Comparison of ENCODE assay signal across 10 mouse cellular contexts in the genomic region with DNA sequence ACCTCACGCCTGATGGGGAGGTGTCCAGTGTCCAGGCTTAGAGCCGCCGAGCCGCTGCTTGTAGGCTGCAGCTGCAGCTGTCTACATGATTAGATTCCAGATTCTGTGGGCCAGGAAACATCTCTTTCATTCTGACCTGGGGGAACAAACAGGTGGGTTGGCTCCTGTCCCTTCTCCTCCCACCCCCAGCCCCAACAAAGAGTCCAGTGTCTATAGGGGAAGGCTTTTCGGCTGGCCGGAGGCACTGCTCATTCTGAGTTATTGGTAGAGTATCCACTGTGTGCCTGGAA. TPM values are rescaled to one million over a fixed set of nuclear protein-coding genes. Genes with fewer than 3 reads are reported as not detected.
DNase-seq lines count a peak whose midpoint lies in the region; ATAC-seq and TF ChIP-seq lines count a peak whose summit lies in the region.
"Had no signal": no experiment of that assay in that cellular context is flagged by ENCODE, and none has a peak within 500 bp of the region (broad histone marks: within the 10 kb centered on the region; RNA-seq: fewer than 3 reads in every experiment).

No protein-coding gene starts in this region.

- H3K79me2 ChIP-seq in heart, adult 2 months (replicated peaks; ENCODE audit: control insufficient read depth, insufficient read depth, low read length), result peaks cover 2% of the 10 kb centered on the region; the same call in 1 of the 2 replicates

- TF ChIP-seq POLR2A in heart, adult 2 months (IDR thresholded peaks at IDR 0.05; ENCODE audit: insufficient read depth, low read depth, low read length), result no peak
- no peak for TF ChIP-seq POLR2A in thymus, adult 2 months (IDR thresholded peaks at IDR 0.05; ENCODE audit: control insufficient read depth, extremely low read depth, insufficient read depth, low read length, poor library complexity)

- intact Hi-C loops in heart, adult 2 months (cut with DNase I), result no loop called here

- no peak overlapping the region for H3K27ac ChIP-seq in heart, embryonic 14.5 days (replicated peaks in 1 of 2; ENCODE audit: control insufficient read depth in 1 of 2, insufficient read depth in 1 of 2, low read depth in 2 of 2, low read length in 2 of 2)
- H3K27ac ChIP-seq in heart, adult 2 months, result no peak overlapping the region
- H3K27ac ChIP-seq in forebrain, embryonic 10.5 days, result peak overlapping the region; percentile 100
- H3K27ac ChIP-seq in intestine, embryonic 16.5 days (ENCODE audit: low read length), result peak overlapping the region; percentile 76
- peak overlapping the region; percentile 77 for H3K27ac ChIP-seq in neural tube, embryonic 12.5 days
- no peak overlapping the region for H3K27ac ChIP-seq in thymus, adult 2 months (ENCODE audit: control insufficient read depth, insufficient read depth, low read length)

- no peak for ATAC-seq in heart, embryonic 14.5 days (ENCODE audit: insufficient number of reproducible peaks, insufficient read depth, low FRiP score, low read depth)
- ATAC-seq in intestine, embryonic 16.5 days, result no peak
- peak; percentile 27; the same call in 1 of the 2 replicates for ATAC-seq in neural tube, embryonic 12.5 days (ENCODE audit: low FRiP score, low read depth)

- no peak for DNase-seq in heart, adult 2 months
- DNase-seq in forebrain, embryonic 10.5 days (ENCODE audit: extremely low spot score, low spot score), result no peak
- no peak for DNase-seq in cerebellum, postnatal 14 days
- DNase-seq in spleen, postnatal 14 days (ENCODE audit: low spot score in 2 of 2), result no peak
- DNase-seq in thymus, adult 2 months, result no peak
- DNase-seq: cerebellum, adult 18-20 months; kidney, adult 18-20 months had no signal

- H3K36me3 ChIP-seq in heart, embryonic 14.5 days (ENCODE audit: control insufficient read depth, insufficient read depth, low read length), result no peaks in the 10 kb centered on the region
- H3K36me3 ChIP-seq in heart, adult 2 months (ENCODE audit: control insufficient read depth, insufficient read depth, low read length), result peaks cover 7% of the 10 kb centered on the region; the same call in 1 of the 2 replicates
- peaks cover 45% of the 10 kb centered on the region for H3K36me3 ChIP-seq in forebrain, embryonic 10.5 days (replicated peaks)
- H3K36me3 ChIP-seq in intestine, embryonic 16.5 days (ENCODE audit: control insufficient read depth, insufficient read depth, low read length), result no peaks in the 10 kb centered on the region
- H3K36me3 ChIP-seq in neural tube, embryonic 12.5 days, result no peaks in the 10 kb centered on the region
- H3K36me3 ChIP-seq in thymus, adult 2 months (ENCODE audit: control insufficient read depth, insufficient read depth, low read length), result no peaks in the 10 kb centered on the region

- TF ChIP-seq CTCF in heart, adult 2 months (IDR thresholded peaks at IDR 0.05), result no peak
- no peak for TF ChIP-seq CTCF in thymus, adult 2 months (IDR thresholded peaks at IDR 0.05; ENCODE audit: borderline replicate concordance, control insufficient read depth, extremely low read depth, insufficient read depth, low read length, poor library complexity)

- H3K4me3 ChIP-seq in heart, embryonic 14.5 days (ENCODE audit: control insufficient read depth in 1 of 2, insufficient read depth in 1 of 2, low read depth in 1 of 2, low read length in 2 of 2), result no peak overlapping the region
- H3K4me3 ChIP-seq in heart, adult 2 months, result no peak overlapping the region
- peak overlapping the region; percentile 96 for H3K4me3 ChIP-seq in forebrain, embryonic 10.5 days
- no peak overlapping the region for H3K4me3 ChIP-seq in intestine, embryonic 16.5 days (ENCODE audit: low read length)
- no peak overlapping the region for H3K4me3 ChIP-seq in neural tube, embryonic 12.5 days
- no peak overlapping the region for H3K4me3 ChIP-seq in thymus, adult 2 months (ENCODE audit: control insufficient read depth, insufficient read depth, low read length)

- no peaks in the 10 kb centered on the region for H3K9me3 ChIP-seq in heart, embryonic 14.5 days (ENCODE audit: control insufficient read depth, low read length)
- no peaks in the 10 kb centered on the region for H3K9me3 ChIP-seq in forebrain, embryonic 10.5 days
- no peaks in the 10 kb centered on the region for H3K9me3 ChIP-seq in intestine, embryonic 16.5 days (ENCODE audit: control insufficient read depth, low read length)
- H3K9me3 ChIP-seq in neural tube, embryonic 12.5 days, result no peaks in the 10 kb centered on the region

- H3K4me2 ChIP-seq in heart, embryonic 14.5 days (ENCODE audit: low read length), result no peak overlapping the region
- H3K4me2 ChIP-seq in intestine, embryonic 16.5 days (ENCODE audit: low read depth, low read length), result 0 out of 2 replicates have a peak overlapping the region, but pooled peaks have one; percentile 20
- H3K4me2 ChIP-seq in neural tube, embryonic 12.5 days (replicated peaks), result peak overlapping the region; percentile 98

- 68% methylated on average over 6 of the region's 6 CpGs for WGBS in heart, embryonic 14.5 days
- WGBS in heart, adult 2 months, result 54% methylated on average over 6 of the region's 6 CpGs
- WGBS in forebrain, embryonic 10.5 days, result 51% methylated on average over 6 of the region's 6 CpGs
- 56% methylated on average over 6 of the region's 6 CpGs for WGBS in intestine, embryonic 16.5 days
- WGBS in neural tube, embryonic 12.5 days, result 8% methylated on average over 6 of the region's 6 CpGs
- WGBS in thymus, adult 2 months, result 93% methylated on average over 6 of the region's 6 CpGs

- no peaks in the 10 kb centered on the region for H3K27me3 ChIP-seq in heart, embryonic 14.5 days (ENCODE audit: control insufficient read depth, insufficient read depth, low read length)
- no peaks in the 10 kb centered on the region for H3K27me3 ChIP-seq in heart, adult 2 months (ENCODE audit: control insufficient read depth, insufficient read depth, low read length)
- no peaks in the 10 kb centered on the region for H3K27me3 ChIP-seq in forebrain, embryonic 10.5 days (ENCODE audit: poor library complexity, severe bottlenecking)
- H3K27me3 ChIP-seq in intestine, embryonic 16.5 days (replicated peaks; ENCODE audit: control insufficient read depth, insufficient read depth, low read length), result no peaks in the 10 kb centered on the region
- no peaks in the 10 kb centered on the region for H3K27me3 ChIP-seq in neural tube, embryonic 12.5 days (replicated peaks)
- H3K27me3 ChIP-seq in thymus, adult 2 months (ENCODE audit: control insufficient read depth, insufficient read depth, low read length), result no peaks in the 10 kb centered on the region

- TF ChIP-seq EP300 in heart, adult 2 months (IDR thresholded peaks at IDR 0.05; ENCODE audit: insufficient read depth, low read depth, low read length), result no peak

- H3K4me1 ChIP-seq in heart, embryonic 14.5 days (ENCODE audit: control insufficient read depth in 2 of 2, insufficient read depth in 2 of 2, low read length in 2 of 2), result peaks cover 51 to 79% of the 10 kb centered on the region in 2 experiments
- peaks cover 31% of the 10 kb centered on the region for H3K4me1 ChIP-seq in heart, adult 2 months (ENCODE audit: control insufficient read depth, insufficient read depth, low read length)
- H3K4me1 ChIP-seq in forebrain, embryonic 10.5 days, result peaks cover 98% of the 10 kb centered on the region
- peaks cover 64% of the 10 kb centered on the region for H3K4me1 ChIP-seq in intestine, embryonic 16.5 days (ENCODE audit: control insufficient read depth, insufficient read depth, low read length)
- peaks cover 83% of the 10 kb centered on the region for H3K4me1 ChIP-seq in neural tube, embryonic 12.5 days
- peaks cover 2% of the 10 kb centered on the region; the same call in 1 of the 2 replicates for H3K4me1 ChIP-seq in thymus, adult 2 months (replicated peaks; ENCODE audit: control insufficient read depth, insufficient read depth, low read length)

- peak overlapping the region; percentile 34; the same call in 1 of the 2 replicates for H3K9ac ChIP-seq in heart, embryonic 14.5 days (ENCODE audit: low read length)
- H3K9ac ChIP-seq in heart, adult 2 months (ENCODE audit: low read depth, low read length), result no peak overlapping the region
- H3K9ac ChIP-seq in intestine, embryonic 16.5 days (ENCODE audit: low read depth, low read length), result no peak overlapping the region
- peak overlapping the region; percentile 36 for H3K9ac ChIP-seq in neural tube, embryonic 12.5 days

RNA-seq across cellular contexts. Expression of gene Bahcc1, which starts 10.7 kb away (rescaled TPM):
- 8.8 and 9.1 TPM in 2 replicates for polyA plus RNA-seq in heart, embryonic 14.5 days (2014; fragmentation: Nextera tagmentation; extraction: Ambion mirVana)
- 1 to 10 TPM; 5.4 to 9.7 TPM for total RNA-seq in heart, adult 2 months (2021)
- 5.9 and 6.4 TPM in 2 replicates for polyA plus RNA-seq in heart, adult 2 months (2012; rRNA removed)
- polyA plus RNA-seq in forebrain, embryonic 10.5 days (2016; fragmentation: Nextera tagmentation; extraction: Ambion mirVana), result 13.7 and 16.1 TPM in 2 replicates
- 4.9 and 5.7 TPM in 2 replicates for polyA plus RNA-seq in intestine, embryonic 16.5 days (2015; fragmentation: Nextera tagmentation; extraction: Ambion mirVana)
- 21.6 and 22.8 TPM in 2 replicates for polyA plus RNA-seq in neural tube, embryonic 12.5 days (2016; fragmentation: Nextera tagmentation; extraction: Ambion mirVana)
- polyA plus RNA-seq in thymus, adult 2 months (2012; rRNA removed), result 11.0 and 15.1 TPM in 2 replicates

Comparison
In these comparisons a context has a peak if more than half of its experiments do, and no peak if none do; other contexts are left out.
1. H3K9ac ChIP-seq: peak in heart, embryonic 14.5 days (single experiment) and neural tube, embryonic 12.5 days (single experiment); none in heart, adult 2 months (single experiment) and intestine, embryonic 16.5 days (single experiment).
2. H3K27ac ChIP-seq: peak in forebrain, embryonic 10.5 days (single experiment), intestine, embryonic 16.5 days (single experiment) and neural tube, embryonic 12.5 days (single experiment); none in heart, embryonic 14.5 days (0 of 2), heart, adult 2 months (single experiment) and thymus, adult 2 months (single experiment).